Mouse (Mus musculus) cerebellum, adult 9-11 months (tissue): ENCODE data around the gene Gm10642.

Source experiments
- DNase-seq: peaks from one replicate; pipeline ENCODE4 v3.0.0; 2022

The Gm10642 gene

DNA sequence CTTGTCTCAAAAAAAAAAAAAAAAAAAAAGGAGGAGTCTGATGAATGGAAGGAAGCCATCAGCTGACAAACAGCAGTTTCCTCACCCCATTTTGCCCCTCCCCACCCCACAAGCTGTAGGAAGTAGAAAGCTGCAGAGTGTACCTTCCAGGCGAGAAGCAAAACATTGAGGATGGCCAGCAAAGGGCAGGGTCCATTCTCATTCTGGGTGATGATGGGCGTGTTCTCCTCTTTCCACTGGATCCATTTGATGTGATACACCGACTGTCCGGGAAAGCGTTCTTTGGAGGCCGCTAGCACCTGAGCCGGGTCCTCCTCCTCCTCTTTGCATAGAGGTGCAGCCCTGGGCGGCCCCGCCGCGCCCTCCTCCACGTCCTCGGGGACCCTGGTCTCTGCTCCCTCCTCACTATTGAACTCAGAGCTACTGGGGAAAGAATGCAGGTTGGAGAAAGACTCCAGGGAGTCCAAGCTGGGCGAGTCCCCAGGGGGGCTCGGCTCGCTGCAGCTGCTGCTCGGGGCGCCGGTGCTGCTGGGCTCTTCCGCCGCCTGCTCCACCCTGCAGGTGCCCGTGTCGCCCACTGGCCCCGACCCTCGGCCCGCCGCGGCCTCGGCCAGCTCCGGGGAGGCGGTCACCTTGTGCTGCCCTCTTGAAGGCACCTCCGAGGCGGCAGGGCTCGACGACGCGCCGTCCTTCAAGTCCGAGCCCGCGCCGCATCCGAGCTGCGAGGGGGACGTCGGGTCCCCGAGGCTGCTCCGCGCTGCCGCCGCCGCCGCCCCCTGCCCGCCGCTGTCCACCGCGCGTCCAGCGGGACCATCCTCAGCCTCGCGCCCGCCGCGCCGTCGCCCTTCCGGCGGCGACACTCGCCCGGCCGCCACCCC lies at the start of gene Gm10642:
TSS of gene Gm10642 (plus strand) at position 122 of the 878 bp plus-strand sequence.
- DNase-seq: peak; percentile 82

DNA sequence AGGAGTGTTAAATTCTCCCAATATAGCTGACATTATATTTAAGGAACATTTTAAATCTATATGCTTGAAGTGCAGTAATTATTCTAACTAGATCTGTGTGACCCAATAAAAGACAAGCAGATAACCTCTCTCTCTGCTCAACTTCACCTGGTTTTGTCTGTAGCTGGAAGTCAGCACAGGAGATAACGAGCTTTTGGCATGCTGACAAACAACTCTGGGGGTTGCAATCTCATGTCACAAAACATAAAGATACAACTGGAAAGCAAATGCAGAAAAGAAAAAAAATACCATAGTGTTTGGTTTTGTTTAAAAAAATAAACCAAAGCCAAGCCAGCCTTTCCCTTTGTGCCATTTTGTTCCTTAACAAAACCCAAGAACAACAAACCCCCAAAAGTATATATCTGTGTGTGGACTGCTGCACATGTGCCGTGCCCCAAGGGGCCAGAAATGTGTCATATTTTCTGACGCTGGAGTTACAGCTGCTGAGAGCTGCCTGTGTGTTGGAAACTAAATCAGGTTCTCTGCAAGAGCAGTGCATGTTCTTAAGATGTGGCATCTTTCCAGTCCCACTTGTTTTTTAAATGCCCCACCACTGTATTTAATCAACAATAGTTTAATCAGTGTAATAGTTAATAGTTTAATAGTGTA lies 44.9 kb upstream of the Gm10642 start:
- no peak for DNase-seq

DNA sequence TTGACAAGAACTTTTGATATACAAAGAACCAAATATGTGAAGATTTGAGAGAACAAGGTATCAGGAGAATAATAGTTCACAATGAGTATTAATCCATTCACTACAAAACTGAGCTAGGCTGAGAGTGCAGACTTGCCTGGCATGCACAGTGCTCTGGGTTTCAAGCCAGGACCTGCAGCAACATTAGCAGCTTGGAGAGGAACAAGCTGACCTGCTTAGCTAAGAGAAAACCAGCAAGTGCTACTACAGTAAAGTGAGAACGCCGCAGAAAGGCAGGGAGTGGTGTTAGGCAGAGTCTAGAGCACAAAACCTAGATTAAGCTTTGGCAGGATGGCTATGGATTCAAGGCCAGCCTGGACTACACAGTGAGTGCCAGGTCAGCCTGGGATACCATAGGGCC lies 26.3 kb upstream of the Gm10642 start:
- DNase-seq: peak; percentile 80

DNA sequence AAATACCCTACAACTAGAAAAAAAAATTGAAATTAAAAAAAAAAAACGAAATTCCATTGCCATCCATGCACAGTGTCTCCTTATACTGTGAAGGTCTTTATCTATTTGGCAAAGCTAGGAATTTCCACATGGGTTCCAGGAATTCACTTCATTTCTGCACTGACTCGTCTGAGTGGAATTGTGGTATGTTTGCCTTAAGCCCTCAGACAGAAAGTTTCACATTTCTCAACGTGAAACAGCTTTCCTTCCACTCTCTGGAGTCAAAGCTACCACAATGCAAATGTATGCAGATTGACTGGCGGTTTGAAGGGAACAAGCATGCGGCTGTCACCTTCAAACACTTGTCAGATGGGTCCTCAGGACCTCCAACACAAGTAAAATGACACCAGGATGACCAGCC lies 24.4 kb upstream of the Gm10642 start:
- no peak for DNase-seq

DNA sequence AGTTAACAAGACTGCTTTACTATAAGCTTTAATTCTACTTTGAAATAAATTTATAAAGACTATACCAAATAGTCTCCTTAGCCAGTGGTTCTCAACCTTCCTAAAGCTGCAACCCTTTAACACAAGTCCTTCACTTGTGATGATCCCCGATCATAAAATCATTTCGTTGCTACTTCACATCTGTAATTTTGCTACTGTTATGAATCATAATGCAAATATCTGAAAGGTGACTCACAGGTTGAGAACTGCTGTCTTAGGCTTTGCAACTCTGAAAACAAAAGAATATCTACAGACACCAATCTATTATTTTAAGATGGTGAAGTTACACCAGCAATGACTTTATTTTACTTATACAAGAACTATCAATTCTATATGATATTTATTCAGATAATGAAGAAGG lies 19.3 kb upstream of the Gm10642 start:
- DNase-seq: no peak

DNA sequence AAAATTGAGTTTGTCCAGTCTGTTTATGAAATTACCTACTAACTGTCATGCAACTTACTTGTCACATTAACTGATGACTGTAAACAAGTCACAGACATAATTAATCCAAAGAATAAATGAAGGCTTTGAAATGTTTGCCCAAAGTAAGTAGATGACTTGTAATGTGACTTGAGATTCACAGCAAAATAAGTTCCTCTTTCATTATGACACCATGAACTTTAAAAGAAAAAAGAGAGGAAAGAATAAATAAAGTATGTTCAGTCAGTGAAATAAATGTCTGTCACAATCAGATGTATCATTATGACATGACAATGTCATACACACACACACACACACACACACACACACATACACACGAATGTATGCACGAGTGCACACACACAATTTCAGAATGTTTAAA lies 5.8 kb upstream of the Gm10642 start:
- DNase-seq: no peak

DNA sequence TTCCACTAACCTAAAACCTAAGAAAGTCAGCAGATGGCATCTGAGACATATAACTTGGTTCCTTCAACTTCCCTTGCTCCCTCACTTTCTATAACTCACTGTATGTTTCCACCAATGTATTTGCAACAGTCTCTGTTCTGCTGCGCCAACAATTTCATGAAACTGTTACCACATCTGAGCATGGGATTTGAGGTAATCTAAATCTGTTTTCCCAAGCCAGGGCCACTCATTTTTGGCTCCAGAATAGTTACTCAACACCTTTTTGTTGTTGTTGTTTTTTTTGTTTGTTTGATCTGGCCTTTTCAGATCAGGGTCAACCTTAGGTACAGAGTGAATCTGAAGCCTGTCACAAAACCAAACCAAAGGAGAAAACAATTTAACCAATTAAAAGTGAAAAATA lies 5.1 kb upstream of the Gm10642 start:
- no peak for DNase-seq

DNA sequence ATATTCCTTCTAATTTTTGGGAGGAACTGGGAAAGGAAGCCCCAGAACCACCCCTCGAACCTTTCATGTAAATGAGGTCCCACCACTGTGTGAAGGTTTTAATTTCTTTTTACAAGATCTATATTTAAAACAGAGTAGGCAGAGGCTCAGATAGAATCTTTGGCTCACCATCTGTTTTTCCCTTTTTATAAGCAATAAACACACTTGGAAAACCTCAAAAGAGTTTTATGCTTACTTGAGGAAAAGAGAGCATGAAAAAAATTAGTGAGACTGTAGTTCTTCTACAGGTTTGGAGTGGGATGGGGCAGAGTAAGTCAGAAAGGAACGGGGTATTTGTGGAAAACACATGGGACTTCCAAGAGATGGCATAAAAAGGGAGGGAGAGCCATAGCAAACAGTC lies 3.8 kb upstream of the Gm10642 start:
- DNase-seq: no peak

DNA sequence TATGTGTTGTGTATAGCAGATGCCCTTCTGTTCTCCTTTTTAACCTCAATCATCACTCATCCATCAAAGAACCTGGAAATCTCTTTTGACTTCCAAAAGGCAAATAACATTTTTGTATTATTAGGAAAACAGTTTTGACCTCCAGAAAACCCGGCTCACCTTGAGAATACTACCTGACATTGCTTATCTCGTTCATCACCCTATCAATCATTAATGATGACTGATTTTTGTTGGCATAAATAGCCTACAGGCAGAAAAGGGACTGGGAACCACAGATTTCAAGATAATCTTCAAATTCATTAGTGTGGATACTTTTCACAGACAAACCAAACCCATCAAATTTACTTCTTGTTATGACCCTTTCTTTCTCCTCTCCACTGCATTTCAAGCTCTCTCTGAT lies 2.2 kb upstream of the Gm10642 start:
- no peak for DNase-seq

DNA sequence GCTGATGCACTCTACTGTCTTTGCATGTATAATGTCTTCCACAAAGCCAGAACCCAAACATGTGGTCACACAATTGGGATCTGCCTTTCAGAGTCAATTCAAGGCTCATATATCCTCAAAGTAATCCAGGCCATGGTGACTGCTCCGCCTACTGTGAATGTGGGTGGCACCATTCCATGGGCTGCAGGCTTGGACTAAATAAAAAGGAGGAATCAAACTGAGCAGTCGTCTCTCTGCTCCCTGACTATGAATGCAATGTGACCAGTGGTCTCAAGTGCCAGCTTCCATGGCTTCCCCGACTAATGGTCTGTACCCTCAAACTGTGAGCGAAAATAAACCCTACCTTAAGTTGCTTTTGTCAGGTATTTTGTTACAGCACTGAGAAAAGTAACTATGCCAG lies 1.6 kb upstream of the Gm10642 start:
- DNase-seq: peak; percentile 61

DNA sequence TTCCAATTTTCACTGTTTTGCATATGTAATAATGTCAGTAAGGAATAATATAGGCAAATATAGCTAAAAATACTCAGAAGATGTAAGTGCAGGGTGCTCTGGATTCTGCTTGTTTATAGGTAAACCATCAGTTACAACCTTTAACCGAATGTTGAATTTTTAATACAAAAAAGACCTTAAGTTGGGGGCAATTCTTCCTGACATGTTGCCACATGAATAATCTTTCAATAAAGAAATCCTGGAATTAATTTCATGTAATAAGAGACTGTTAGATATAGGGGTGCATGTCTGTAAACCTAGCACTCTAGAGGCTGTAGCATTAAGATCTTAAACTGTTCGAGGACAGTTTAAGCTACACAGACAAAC lies 304 bp upstream of the Gm10642 start:
- no peak for DNase-seq

DNA sequence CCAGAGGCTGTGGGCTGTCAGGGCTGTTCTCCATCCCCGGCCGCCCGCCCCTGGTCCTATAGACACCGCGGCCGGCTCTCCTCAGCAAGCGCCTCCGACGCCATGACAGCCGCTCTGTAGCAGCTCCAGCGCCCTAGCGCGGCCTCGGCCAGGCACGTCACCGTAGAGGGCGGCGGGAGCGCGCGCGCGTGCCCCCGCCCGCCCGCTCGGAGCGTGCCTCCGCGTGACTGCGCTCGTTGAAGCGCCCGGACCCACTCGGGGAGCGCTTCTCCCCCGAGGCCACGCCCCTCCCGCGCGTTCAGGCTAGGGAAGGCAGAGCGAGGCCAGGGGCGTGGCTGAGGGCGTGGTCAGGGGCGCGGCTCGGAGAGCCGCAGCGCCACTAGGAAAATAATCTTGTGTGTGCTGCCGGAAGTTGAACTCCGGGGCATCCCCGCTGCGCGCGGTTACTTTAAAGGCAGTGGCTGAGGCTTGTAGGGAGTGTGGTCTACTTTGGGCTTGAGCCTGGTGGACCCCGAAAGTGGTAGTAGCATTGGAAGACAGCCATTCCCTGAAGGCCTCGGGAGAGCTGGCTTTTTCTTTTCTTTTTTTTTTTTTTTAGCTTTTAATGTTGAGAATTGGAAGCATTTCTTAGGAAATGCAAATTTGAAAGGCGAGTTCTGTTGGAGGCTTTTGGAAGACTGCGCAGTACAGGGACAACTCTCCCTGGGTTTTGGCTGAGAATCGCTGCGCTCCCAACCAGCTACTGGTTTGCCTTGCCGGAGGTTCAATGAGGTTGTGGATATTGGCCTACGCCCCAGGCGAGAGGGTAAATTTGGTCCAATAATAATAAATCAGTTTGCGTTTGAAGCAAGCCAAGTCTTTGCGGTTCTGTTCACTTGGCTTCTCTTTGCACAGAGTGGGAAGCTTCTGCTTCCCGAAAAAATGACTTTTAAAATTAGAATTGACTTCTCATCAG lies 1.2 kb downstream of the Gm10642 start, which contains the start of gene Mindy2:
TSS of gene Mindy2 (minus strand) at position 162 of the 955 bp plus-strand sequence.
- DNase-seq: peak; percentile 99

DNA sequence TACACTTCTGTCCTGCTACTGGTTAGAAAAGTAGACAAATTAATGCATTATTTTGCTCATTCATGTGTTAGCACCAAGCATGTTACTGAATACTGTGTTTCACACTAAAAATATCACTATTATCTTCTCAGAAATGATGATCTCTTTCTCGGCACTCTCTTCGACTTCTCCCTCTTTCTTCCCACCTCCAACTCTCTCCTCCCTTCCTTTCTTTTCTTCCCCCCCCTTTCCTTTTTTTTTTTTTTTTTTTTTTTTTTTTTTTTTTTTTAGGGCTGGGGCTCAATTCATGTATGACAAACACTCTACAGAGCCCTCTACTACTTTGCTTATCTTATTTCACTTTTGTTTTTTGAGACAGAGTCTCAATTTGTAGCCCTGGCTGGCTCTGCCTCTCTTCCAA lies 2.2 kb downstream of the Gm10642 start:
- DNase-seq: no peak

DNA sequence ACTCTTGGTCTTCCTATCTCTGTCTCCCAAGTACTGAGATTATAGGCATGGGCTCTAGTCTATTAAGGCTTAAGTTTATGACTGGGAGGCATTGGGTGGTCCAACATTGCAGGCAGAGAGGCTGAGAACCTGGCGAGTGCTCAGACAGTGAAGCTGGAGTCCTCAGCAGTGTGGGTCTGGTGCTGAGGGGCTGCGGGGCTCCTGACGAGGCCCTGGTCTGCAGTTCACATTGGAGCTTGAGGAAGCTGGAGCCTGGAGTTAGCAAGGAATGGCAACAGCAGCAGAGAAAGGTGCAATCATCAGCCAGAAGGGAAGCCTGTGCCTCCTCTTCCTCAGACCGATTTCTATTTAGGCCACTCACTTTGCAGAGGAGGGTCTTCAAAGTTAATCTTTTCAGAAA lies 8.8 kb downstream of the Gm10642 start:
- peak; percentile 59 for DNase-seq

DNA sequence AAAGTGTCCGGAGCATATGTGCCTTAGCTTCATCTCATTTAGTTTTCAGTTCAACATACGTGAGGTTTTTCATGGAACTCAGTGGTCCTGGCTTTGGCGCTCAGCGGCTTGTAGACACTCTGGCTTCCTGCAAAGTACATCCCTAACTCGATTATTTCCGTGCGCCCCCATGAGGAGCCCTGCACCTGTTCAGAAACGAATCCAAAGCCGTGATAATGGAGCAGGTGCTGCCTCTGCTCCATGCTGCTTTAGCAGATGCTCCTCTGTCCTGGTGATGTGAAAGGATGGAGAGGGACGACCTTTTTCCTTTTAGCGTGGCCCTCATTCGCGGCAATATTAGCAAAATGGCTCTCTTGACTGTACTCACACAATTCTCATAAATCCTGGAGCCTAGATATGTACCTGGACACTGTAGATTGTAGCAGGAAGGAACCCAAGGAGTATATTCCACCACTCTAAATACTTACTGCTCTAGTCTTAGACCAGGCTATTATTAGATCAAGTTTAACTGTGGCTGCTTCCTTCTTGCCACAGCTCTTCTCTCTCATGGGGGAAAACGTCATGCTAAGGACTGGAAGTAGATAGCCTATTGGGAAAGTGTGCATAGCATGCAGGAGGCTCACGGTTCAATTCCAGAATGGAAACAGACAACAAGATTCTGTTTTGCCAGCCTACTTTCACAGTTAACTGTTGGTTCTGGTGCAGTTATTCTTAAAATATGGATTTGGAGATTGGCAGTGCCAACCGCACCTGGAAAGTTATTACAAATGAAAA lies 9.5 kb downstream of the Gm10642 start:
- peak; percentile 97 for DNase-seq

DNA sequence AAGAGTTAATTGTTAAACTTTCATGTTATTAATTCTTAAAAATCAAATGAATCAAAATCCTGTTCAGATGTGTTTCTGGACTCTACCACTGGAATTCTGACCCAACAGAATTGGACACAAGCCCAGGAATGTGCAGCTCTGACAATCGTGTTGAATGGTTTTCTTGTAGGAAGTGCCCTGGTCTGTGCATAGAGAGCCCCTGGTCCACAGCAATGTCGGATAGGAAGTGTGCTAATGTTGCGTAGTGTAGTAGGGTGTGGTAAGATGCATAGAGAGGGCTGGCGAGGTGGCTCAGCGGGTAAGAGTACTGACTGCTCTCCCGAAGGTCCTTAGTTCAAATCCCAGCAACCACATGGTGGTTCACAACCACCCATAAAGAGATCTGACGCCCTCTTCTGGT lies 10.8 kb downstream of the Gm10642 start:
- DNase-seq: peak; percentile 52

DNA sequence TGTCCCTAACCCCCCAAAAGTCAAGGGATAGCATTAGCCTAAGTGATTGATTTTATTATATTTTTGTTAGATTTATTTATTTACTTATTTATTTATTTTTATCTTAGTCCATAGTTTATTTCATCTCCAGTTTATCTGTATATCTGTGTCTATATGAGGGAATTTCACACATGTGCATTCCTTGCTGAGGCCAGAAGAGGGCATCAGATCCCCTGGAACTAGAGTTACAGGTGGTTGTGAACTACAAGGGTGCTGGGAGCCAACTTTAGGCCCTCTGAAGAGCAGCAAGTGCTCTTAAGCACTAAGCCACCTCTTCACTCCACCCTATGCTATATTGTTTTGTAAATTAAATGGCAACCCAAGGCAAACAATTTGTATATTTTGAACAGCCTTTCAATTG lies 12.0 kb downstream of the Gm10642 start:
- DNase-seq: peak; percentile 40

DNA sequence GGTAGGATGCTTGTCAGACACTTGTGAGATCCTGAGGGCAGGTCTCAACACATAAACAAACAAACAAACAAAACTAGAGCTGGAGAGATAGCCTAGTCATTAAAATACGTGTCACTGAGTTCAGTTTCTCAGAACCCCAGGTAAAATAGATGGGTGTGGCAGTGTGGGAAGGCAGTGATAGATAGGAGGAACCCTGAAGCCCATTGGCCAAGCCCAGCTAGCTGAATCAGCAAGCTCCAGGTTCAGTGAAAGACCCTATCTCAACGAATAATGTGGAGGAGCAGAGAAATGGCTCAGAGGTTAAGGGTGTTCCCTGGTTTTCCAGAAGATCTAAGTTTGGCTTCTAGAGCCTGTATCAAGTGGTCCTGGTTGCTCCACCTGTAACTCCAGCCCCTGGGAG lies 13.1 kb downstream of the Gm10642 start:
- DNase-seq: peak; percentile 22

DNA sequence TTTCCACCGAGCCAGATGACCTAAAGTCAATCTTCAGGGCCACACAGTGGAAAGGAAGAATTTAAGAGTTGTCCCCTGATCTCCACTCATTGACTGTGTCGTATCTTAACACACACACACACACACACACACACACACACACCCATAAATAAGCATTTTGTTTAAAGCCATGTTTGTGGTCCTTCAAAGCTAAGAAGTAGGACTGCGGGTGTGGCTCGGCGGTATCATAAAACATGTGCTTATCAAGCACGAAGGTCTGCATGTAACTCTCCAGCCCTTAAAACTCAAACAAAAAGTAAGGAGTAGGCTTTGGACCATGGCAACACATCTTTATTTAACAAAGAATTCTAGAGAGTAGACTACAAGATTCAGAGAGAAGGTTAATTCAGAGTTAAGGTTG lies 14.3 kb downstream of the Gm10642 start:
- no peak for DNase-seq

DNA sequence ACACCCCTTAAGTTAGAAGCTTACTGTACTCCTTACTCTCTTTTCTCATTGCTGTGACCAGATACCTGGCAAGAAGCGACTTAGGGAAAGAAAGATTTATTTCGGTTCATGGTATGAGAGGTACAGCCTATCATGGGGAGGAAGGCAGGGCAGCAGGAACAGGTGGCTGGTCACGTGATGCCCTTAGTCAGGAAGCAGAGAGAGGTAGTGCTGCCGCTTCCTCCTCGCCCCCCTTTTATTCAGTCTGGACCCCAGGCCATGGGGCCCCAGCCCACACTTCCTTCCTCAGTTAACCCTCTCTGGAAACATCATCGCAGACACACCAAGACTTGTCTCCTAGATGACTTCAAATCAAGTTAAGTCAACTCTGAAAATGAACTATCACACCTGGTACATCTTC lies 15.2 kb downstream of the Gm10642 start:
- peak; percentile 30 for DNase-seq

DNA sequence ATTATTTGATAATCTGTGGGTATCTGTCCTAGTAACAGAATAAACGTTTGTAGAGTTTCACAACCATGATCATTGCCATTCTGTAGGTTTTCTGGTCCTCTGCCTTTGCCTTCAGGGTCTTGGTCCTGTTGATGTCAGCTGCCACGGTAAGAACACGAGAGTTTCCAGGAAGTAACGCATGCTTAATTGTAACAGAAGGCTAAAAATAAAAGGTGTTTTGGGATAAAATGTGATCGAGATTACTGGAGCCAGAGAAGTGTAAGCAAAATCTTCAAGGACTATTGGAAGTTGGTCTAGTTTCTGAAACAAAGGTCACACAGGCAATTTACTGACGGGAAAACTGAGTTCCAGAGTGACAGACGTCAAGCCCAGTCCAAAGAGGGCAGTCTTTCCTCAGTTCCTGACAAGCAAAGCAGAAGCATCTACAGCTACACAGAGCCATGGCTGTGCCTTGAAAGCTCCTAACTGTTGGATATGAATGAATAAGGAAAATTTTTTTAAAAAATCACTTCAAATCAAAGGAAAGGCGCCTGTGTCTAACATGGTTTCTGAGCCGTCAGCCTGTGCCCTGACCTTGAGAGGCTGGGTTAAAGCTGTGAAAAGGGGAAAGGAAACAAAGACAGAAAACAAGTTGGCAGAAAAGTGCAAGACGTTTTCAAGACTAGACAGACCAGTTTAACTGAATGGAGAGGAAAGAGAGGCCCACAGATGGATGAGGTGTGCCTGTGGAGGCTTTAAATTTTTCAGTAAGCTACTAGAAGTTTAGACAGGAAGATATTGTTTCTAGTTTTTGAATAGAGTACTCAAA lies 15.9 kb downstream of the Gm10642 start:
- peak; percentile 30 for DNase-seq

DNA sequence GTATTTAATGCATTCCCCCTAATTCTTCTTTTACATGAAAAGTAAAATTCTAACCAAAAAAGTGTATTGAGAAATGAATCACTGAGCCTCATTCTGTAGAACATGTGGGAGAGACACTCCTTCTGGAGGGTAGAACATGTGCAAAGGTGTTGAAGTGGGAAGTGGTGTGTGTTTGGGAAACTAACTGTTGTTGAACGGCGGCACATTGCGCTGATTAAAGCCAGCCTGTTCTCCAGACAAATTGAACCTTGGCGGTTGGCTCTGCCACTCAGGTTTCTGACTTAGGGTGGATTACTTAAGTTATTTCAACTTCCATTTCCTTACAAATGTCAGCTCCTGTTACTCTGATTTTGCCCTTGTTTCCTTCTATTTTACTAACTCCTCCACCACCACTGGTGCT lies 17.6 kb downstream of the Gm10642 start:
- DNase-seq: peak; percentile 5
